In the genomic region with DNA sequence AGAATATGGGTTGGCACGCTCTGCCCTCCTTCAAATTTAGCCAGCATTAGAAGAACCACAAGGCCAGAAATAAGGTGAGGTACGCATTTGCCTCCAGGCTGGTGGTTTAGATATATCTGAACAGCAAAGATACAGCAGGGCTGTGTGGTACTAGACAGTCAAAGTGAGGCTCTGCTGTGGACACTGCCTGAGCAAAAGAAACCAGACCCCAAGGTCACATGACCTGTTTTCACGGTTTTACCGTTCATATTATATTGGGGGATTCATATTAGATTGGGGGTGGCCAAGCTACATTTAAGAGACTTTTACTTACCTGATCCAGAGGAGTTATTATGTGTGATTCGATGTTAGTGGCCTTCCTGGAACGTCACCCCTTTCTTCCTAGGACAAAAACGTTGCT, we compare ENCODE assay signal across 8 mouse cellular contexts. TPM values are rescaled to one million over a fixed set of nuclear protein-coding genes. Genes with fewer than 3 reads are reported as not detected.
A peak's percentile ranks its signal among the peaks of the same experiment; 100 is the strongest.
DNase-seq lines count a peak whose midpoint lies in the region; ATAC-seq and TF ChIP-seq lines count a peak whose summit lies in the region.

No protein-coding gene starts in this region.

- TF ChIP-seq EP300 in heart, adult 2 months (IDR thresholded peaks at IDR 0.05; ENCODE audit: insufficient read depth, low read depth, low read length): no peak

- no peaks in the 10 kb centered on the region for H3K9me3 ChIP-seq in forebrain, embryonic 10.5 days
- H3K9me3 ChIP-seq in liver, embryonic 11.5 days (ENCODE audit: control insufficient read depth, low read length): no peaks in the 10 kb centered on the region

- H3K36me3 ChIP-seq in heart, adult 2 months (ENCODE audit: control insufficient read depth, insufficient read depth, low read length): peaks cover 22% of the 10 kb centered on the region
- peaks cover 21% of the 10 kb centered on the region for H3K36me3 ChIP-seq in C2C12 (ENCODE audit: control insufficient read depth, insufficient read depth)
- H3K36me3 ChIP-seq in forebrain, embryonic 10.5 days (replicated peaks): no peaks in the 10 kb centered on the region
- peaks cover 2% of the 10 kb centered on the region; the same call in 1 of the 2 replicates for H3K36me3 ChIP-seq in liver, embryonic 11.5 days (ENCODE audit: control insufficient read depth, insufficient read depth, low read length)

- no peak for TF ChIP-seq CTCF in heart, adult 2 months (IDR thresholded peaks at IDR 0.05)
- no peak for TF ChIP-seq CTCF in C2C12 (IDR thresholded peaks at IDR 0.05; ENCODE audit: control insufficient read depth, insufficient read depth, insufficient read length)

- H3ac ChIP-seq in C2C12 (ENCODE audit: control insufficient read depth, insufficient read length, low read depth): peak overlapping the region; percentile 82

- peak; percentile 37 for ATAC-seq in liver, embryonic 11.5 days (replicated peaks; ENCODE audit: low FRiP score)
- ATAC-seq in cerebellum, adult (ENCODE audit: insufficient number of reproducible peaks, low FRiP score, low TSS enrichment): no peak

- intact Hi-C loops in heart, adult 2 months (cut with DNase I): loop anchor here (2.0 to 10.0 kb wide), 7 partner anchors 14 to 664 kb away; a partner anchor contains a TSS
- intact Hi-C loops in heart, postnatal 36 days (cut with DNase I): loop anchor here (5.0 kb wide), 4 partner anchors 317 to 402 kb away; a partner anchor contains a TSS

- WGBS in heart, adult 2 months: 7% methylated on average over 7 of the region's 7 CpGs
- WGBS in forebrain, embryonic 10.5 days: 32% methylated on average over 7 of the region's 7 CpGs
- WGBS in liver, embryonic 11.5 days: 20% methylated on average over 7 of the region's 7 CpGs

- peak overlapping the region; percentile 84 for H3K9ac ChIP-seq in heart, adult 2 months (ENCODE audit: low read depth, low read length)
- H3K9ac ChIP-seq in liver, embryonic 11.5 days (ENCODE audit: low read depth, low read length): peak overlapping the region; percentile 82

- peak overlapping the region; percentile 96 for H3K27ac ChIP-seq in heart, adult 2 months
- H3K27ac ChIP-seq in forebrain, embryonic 10.5 days: peak overlapping the region; percentile 73; the same call in 1 of the 2 replicates
- peak overlapping the region; percentile 86 for H3K27ac ChIP-seq in liver, embryonic 11.5 days (ENCODE audit: low read depth, low read length)

- no peaks in the 10 kb centered on the region for H3K27me3 ChIP-seq in heart, adult 2 months (ENCODE audit: control insufficient read depth, insufficient read depth, low read length)
- no peaks in the 10 kb centered on the region for H3K27me3 ChIP-seq in C2C12 (ENCODE audit: control insufficient read depth, insufficient read depth, insufficient read length)
- H3K27me3 ChIP-seq in forebrain, embryonic 10.5 days (ENCODE audit: poor library complexity, severe bottlenecking): peaks cover 43% of the 10 kb centered on the region
- no peaks in the 10 kb centered on the region for H3K27me3 ChIP-seq in liver, embryonic 11.5 days (replicated peaks; ENCODE audit: control insufficient read depth, insufficient read depth, low read length)

- no peak for DNase-seq in heart, adult 2 months
- DNase-seq in heart, postnatal 36 days: no peak
- no peak for DNase-seq in forebrain, embryonic 10.5 days (ENCODE audit: extremely low spot score, low spot score)
- no peak for DNase-seq in liver, embryonic 11.5 days (ENCODE audit: low spot score)
- DNase-seq in urinary bladder, postnatal 10 days (ENCODE audit: low spot score): no peak
- no peak for DNase-seq in left cerebral cortex, adult 8-10 months (ENCODE audit: low spot score in 2 of 2)

- peak overlapping the region; percentile 77 for H3K4me3 ChIP-seq in heart, adult 2 months
- H3K4me3 ChIP-seq in C2C12 (ENCODE audit: insufficient read depth, poor library complexity, severe bottlenecking): peak overlapping the region; percentile 45
- H3K4me3 ChIP-seq in forebrain, embryonic 10.5 days: peak overlapping the region; percentile 54
- peak overlapping the region; percentile 58 for H3K4me3 ChIP-seq in liver, embryonic 11.5 days (ENCODE audit: low read depth, low read length)

- H3K79me3 ChIP-seq in C2C12 (ENCODE audit: low read depth): peaks cover 36% of the 10 kb centered on the region

- H3K4me1 ChIP-seq in heart, adult 2 months (ENCODE audit: control insufficient read depth, insufficient read depth, low read length): peaks cover 6% of the 10 kb centered on the region
- H3K4me1 ChIP-seq in forebrain, embryonic 10.5 days: peaks cover 21% of the 10 kb centered on the region
- H3K4me1 ChIP-seq in liver, embryonic 11.5 days (replicated peaks; ENCODE audit: control insufficient read depth, insufficient read depth, low read length): peaks cover 47% of the 10 kb centered on the region

- peaks cover 4% of the 10 kb centered on the region for H3K79me2 ChIP-seq in heart, adult 2 months (replicated peaks; ENCODE audit: control insufficient read depth, insufficient read depth, low read length)
- peaks cover 66% of the 10 kb centered on the region for H3K79me2 ChIP-seq in C2C12 (ENCODE audit: control insufficient read depth, insufficient read depth)

- H3K4me2 ChIP-seq in liver, embryonic 11.5 days: peak overlapping the region; percentile 88

- no peak for TF ChIP-seq POLR2A in heart, adult 2 months (IDR thresholded peaks at IDR 0.05; ENCODE audit: insufficient read depth, low read depth, low read length)

TF ChIP-seq in C2C12, 6 proteins besides CTCF, POLR2A, EP300 and RAD21:
- TF ChIP-seq CEBPB (IDR thresholded peaks at IDR 0.05; ENCODE audit: low read depth) (no peak), USF1 (IDR thresholded peaks at IDR 0.05; ENCODE audit: low read depth) (peak; percentile 95), FOSL1 (IDR thresholded peaks at IDR 0.05; ENCODE audit: insufficient read depth, low read length, poor library complexity, severe bottlenecking) (no peak), MYOG (IDR thresholded peaks at IDR 0.05; ENCODE audit: control insufficient read depth, extremely low read depth, insufficient read length) (no peak), MYOD1 (IDR thresholded peaks at IDR 0.05; ENCODE audit: control insufficient read depth, insufficient read length, low read depth) (no peak), MAX (IDR thresholded peaks at IDR 0.05) (no peak)

RNA-seq across cellular contexts. Expression of a gene that starts 0.7 kb away (rescaled TPM):
- 10 to 100 TPM in 1 of 2 experiments, 1 to 10 TPM in 1; 9.9 to 13.5 TPM for total RNA-seq in heart, adult 2 months (2021)
- polyA plus RNA-seq in heart, adult 2 months (2012; rRNA removed): 10.0 and 17.2 TPM in 2 replicates
- total RNA-seq in heart, postnatal 36 days (2021): 10 to 100 TPM; 12.5 to 13.5 TPM
- 9.1 TPM for polyA plus RNA-seq in C2C12 (2012; fragmentation: generic; extraction: Trizol)
- polyA plus RNA-seq in forebrain, embryonic 10.5 days (2016; fragmentation: Nextera tagmentation; extraction: Ambion mirVana): 1.2 and 1.6 TPM in 2 replicates
- polyA plus RNA-seq in liver, embryonic 11.5 days (2014; fragmentation: Nextera tagmentation; extraction: Ambion mirVana): 15.2 and 17.2 TPM in 2 replicates
- total RNA-seq in left cerebral cortex, adult 8-10 months (2022): 10 to 100 TPM in 2 of 4 experiments, 1 to 10 TPM in 2; 8.3 to 14.0 (median 10.7) TPM

RNA-seq across cellular contexts. Expression of a gene that starts 31.2 kb away (rescaled TPM):
- 1 to 10 TPM; 1.4 to 1.5 TPM for total RNA-seq in heart, adult 2 months (2021)
- 0.20 and 0.67 TPM in 2 replicates for polyA plus RNA-seq in heart, adult 2 months (2012; rRNA removed)
- total RNA-seq in heart, postnatal 36 days (2021): 1 to 10 TPM in 1 of 2 experiments, under 1 TPM in 1; 0.86 to 3.0 TPM
- polyA plus RNA-seq in C2C12 (2012; fragmentation: generic; extraction: Trizol): not detected
- 0.06 TPM in 1 of 2 replicates, not detected in the other for polyA plus RNA-seq in forebrain, embryonic 10.5 days (2016; fragmentation: Nextera tagmentation; extraction: Ambion mirVana)
- polyA plus RNA-seq in liver, embryonic 11.5 days (2014; fragmentation: Nextera tagmentation; extraction: Ambion mirVana): 0.16 and 0.30 TPM in 2 replicates
- total RNA-seq in left cerebral cortex, adult 8-10 months (2022): under 1 TPM in 3 of 4 experiments, not detected in 1; 0.17 to 0.86 (median 0.53) TPM

RNA-seq across cellular contexts. Expression of a gene that starts 44.3 kb away (rescaled TPM):
- 1 to 10 TPM; 3.8 to 3.9 TPM for total RNA-seq in heart, adult 2 months (2021)
- polyA plus RNA-seq in heart, adult 2 months (2012; rRNA removed): 18.8 and 28.2 TPM in 2 replicates
- total RNA-seq in heart, postnatal 36 days (2021): 1 to 10 TPM; 3.5 to 3.9 TPM
- polyA plus RNA-seq in C2C12 (2012; fragmentation: generic; extraction: Trizol): 8.0 TPM
- 2.3 and 4.3 TPM in 2 replicates for polyA plus RNA-seq in forebrain, embryonic 10.5 days (2016; fragmentation: Nextera tagmentation; extraction: Ambion mirVana)
- 6.2 and 7.6 TPM in 2 replicates for polyA plus RNA-seq in liver, embryonic 11.5 days (2014; fragmentation: Nextera tagmentation; extraction: Ambion mirVana)
- 1 to 10 TPM in 1 of 4 experiments, under 1 TPM in 3; 0.38 to 1.8 (median 0.45) TPM for total RNA-seq in left cerebral cortex, adult 8-10 months (2022)

RNA-seq across cellular contexts. Expression of a gene that starts 44.8 kb away (rescaled TPM):
- 10 to 100 TPM; 18.2 to 18.4 TPM for total RNA-seq in heart, adult 2 months (2021)
- 27.9 and 32.6 TPM in 2 replicates for polyA plus RNA-seq in heart, adult 2 months (2012; rRNA removed)
- total RNA-seq in heart, postnatal 36 days (2021): 10 to 100 TPM; 17.8 to 26.2 TPM
- 1.9 TPM for polyA plus RNA-seq in C2C12 (2012; fragmentation: generic; extraction: Trizol)
- polyA plus RNA-seq in forebrain, embryonic 10.5 days (2016; fragmentation: Nextera tagmentation; extraction: Ambion mirVana): 0.07 and 0.31 TPM in 2 replicates
- polyA plus RNA-seq in liver, embryonic 11.5 days (2014; fragmentation: Nextera tagmentation; extraction: Ambion mirVana): 0.18 and 0.38 TPM in 2 replicates
- 1 to 10 TPM; 3.4 to 4.5 (median 3.8) TPM for total RNA-seq in left cerebral cortex, adult 8-10 months (2022)

RNA-seq across cellular contexts. Expression of a gene that starts 53.6 kb away (rescaled TPM):
- total RNA-seq in heart, adult 2 months (2021): 10 to 100 TPM; 19.8 to 19.9 TPM
- 19.1 and 19.3 TPM in 2 replicates for polyA plus RNA-seq in heart, adult 2 months (2012; rRNA removed)
- 10 to 100 TPM; 21.0 to 22.7 TPM for total RNA-seq in heart, postnatal 36 days (2021)
- 24.4 TPM for polyA plus RNA-seq in C2C12 (2012; fragmentation: generic; extraction: Trizol)
- polyA plus RNA-seq in forebrain, embryonic 10.5 days (2016; fragmentation: Nextera tagmentation; extraction: Ambion mirVana): 4.0 and 4.6 TPM in 2 replicates
- 3.5 and 4.5 TPM in 2 replicates for polyA plus RNA-seq in liver, embryonic 11.5 days (2014; fragmentation: Nextera tagmentation; extraction: Ambion mirVana)
- total RNA-seq in left cerebral cortex, adult 8-10 months (2022): 10 to 100 TPM; 57.7 to 65.7 (median 61.3) TPM
